Mouse (Mus musculus) bone marrow, adult 2 months (tissue): ENCODE results near the gene Smok3a. TPM values are rescaled to one million over a fixed set of nuclear protein-coding genes. Genes with fewer than 3 reads are reported as not detected.

Experiments
- H3K27ac ChIP-seq: fragments of 200-500 bp; 2 replicates; pipeline ENCODE4 v1.5.1; 2012; ENCODE audit warnings: low read depth, mild to moderate bottlenecking, control low read depth, inconsistent platforms, low read length; ENCODE audit not compliant: control insufficient read depth, poor library complexity, insufficient read depth
- H3K4me1 ChIP-seq: fragments of 200-500 bp; 2 replicates; pipeline ENCODE4 v1.6.1; 2011; ENCODE audit warnings: low read length; ENCODE audit not compliant: control insufficient read depth, insufficient read depth
- H3K4me3 ChIP-seq: fragments of 200-500 bp; replicated peaks from 2 replicates; pipeline ENCODE3; 2011; ENCODE audit warnings: mild to moderate bottlenecking, low read depth, low read length, control low read depth; ENCODE audit not compliant: control insufficient read depth
- CTCF ChIP-seq: fragments of 200-500 bp; IDR thresholded peaks from 2 replicates; pipeline ENCODE4 v1.5.1; 2011; ENCODE audit warnings: low read length, control low read depth; ENCODE audit not compliant: control insufficient read depth, insufficient read depth
- POLR2A ChIP-seq: fragments of 200-500 bp; IDR thresholded peaks from 2 replicates; pipeline ENCODE4 v1.6.1; 2011; ENCODE audit warnings: low read depth, mild to moderate bottlenecking, control low read depth, low read length, borderline replicate concordance; ENCODE audit not compliant: control insufficient read depth
- WGBS: fragments of 180-500 bp; shearing (Covaris S2); methylation state at CpG from one replicate; pipeline ENCODE4 v1.1.7; 2018; 5-methylcytosine and 5-hydroxymethylcytosine counted together
- polyA plus RNA-seq: library from polyadenylated mRNA; stranded (reverse); fragments of >200 nt; gene quantifications from 2 replicates; pipeline ENCODE4 v1.2.4, GENCODE M21; 2011; ENCODE audit warnings: low replicate concordance; ENCODE audit not compliant: missing spikeins, insufficient read depth, insufficient read length

Gene Smok3a
- polyA plus RNA-seq, 1 experiment, result not detected

GRCm38 (mm10) chr5:138081446-138081845, 60.4 kb downstream of the Smok3a start:
- no peaks in the 10 kb centered on the region for H3K4me1 ChIP-seq
- no peak overlapping the region for H3K27ac ChIP-seq
- WGBS, result 87% methylated on average over 9 of the region's 9 CpGs
- no peak overlapping the region for H3K4me3 ChIP-seq
- no peak for TF ChIP-seq CTCF
- no peak for TF ChIP-seq POLR2A

- H3K4me1 ChIP-seq, result no peaks in the 10 kb centered on the region
- no peak overlapping the region for H3K4me3 ChIP-seq
- 65% methylated on average over 2 of the region's 2 CpGs for WGBS
- H3K27ac ChIP-seq, result no peak overlapping the region; the same call in 1 of the 2 replicates
- TF ChIP-seq CTCF, result no peak
- TF ChIP-seq POLR2A, result no peak
Observed at GRCm38 (mm10) chr5:138083318-138083900, 62.3 kb downstream of the Smok3a start.

GRCm38 (mm10) chr5:138083936-138084335, 62.9 kb downstream of the Smok3a start:
- TF ChIP-seq CTCF, result no peak
- H3K4me1 ChIP-seq, result no peaks in the 10 kb centered on the region; the same call in 1 of the 2 replicates
- no peak overlapping the region for H3K4me3 ChIP-seq
- WGBS, result 82% methylated on average over 2 of the region's 2 CpGs
- H3K27ac ChIP-seq, result peak overlapping the region; percentile 51

Other genes with a start within 250 kb of the Smok3a start
- 52.6 and 130 TPM in 2 replicates for gene Ppp1r35, start 242.4 kb upstream of the Smok3a start, polyA plus RNA-seq
- 25.6 and 45.6 TPM in 2 replicates for gene Mepce, start 233.6 kb upstream of the Smok3a start, polyA plus RNA-seq
- 9.5 and 18.7 TPM in 2 replicates for gene Zcwpw1, start 233.5 kb upstream of the Smok3a start, polyA plus RNA-seq
- 27.5 and 45.8 TPM in 2 replicates for gene Pilra, start 185.0 kb upstream of the Smok3a start, polyA plus RNA-seq
- gene Pilrb1, start 163.2 kb upstream of the Smok3a start, polyA plus RNA-seq, result 12.3 and 32.6 TPM in 2 replicates
- gene Pilrb2, start 149.4 kb upstream of the Smok3a start, polyA plus RNA-seq, result 30.9 and 80.6 TPM in 2 replicates
- gene Cyp3a13, start 99.6 kb upstream of the Smok3a start, polyA plus RNA-seq, result not detected in 2 replicates
- gene Gjc3, start 58.2 kb upstream of the Smok3a start, polyA plus RNA-seq, result not detected in 2 replicates
- gene Azgp1, start 39.7 kb upstream of the Smok3a start, polyA plus RNA-seq, result 4.6 and 9.7 TPM in 2 replicates
- gene Smok3b, start 168 bp downstream of the Smok3a start, polyA plus RNA-seq, result not detected in 2 replicates
- not detected in 2 replicates for gene Smok3c, start 31.9 kb downstream of the Smok3a start, polyA plus RNA-seq
- 6.0 and 9.0 TPM in 2 replicates for gene Zkscan1, start 63.8 kb downstream of the Smok3a start, polyA plus RNA-seq
- 4.3 and 6.5 TPM in 2 replicates for gene Zscan21, start 95.6 kb downstream of the Smok3a start, polyA plus RNA-seq
- gene Zfp113, start 134.5 kb downstream of the Smok3a start, polyA plus RNA-seq, result 2.2 and 2.7 TPM in 2 replicates
- 36.0 and 72.4 TPM in 2 replicates for gene Cops6, start 139.8 kb downstream of the Smok3a start, polyA plus RNA-seq
- 24.8 and 37.2 TPM in 2 replicates for gene Ap4m1, start 150.7 kb downstream of the Smok3a start, polyA plus RNA-seq
- 198 and 236 TPM in 2 replicates for gene Mcm7, start 151.2 kb downstream of the Smok3a start, polyA plus RNA-seq
- 13.2 and 31.0 TPM in 2 replicates for gene Taf6, start 166.2 kb downstream of the Smok3a start, polyA plus RNA-seq
- gene Cnpy4, start 166.2 kb downstream of the Smok3a start, polyA plus RNA-seq, result 14.1 and 19.6 TPM in 2 replicates
- gene Mblac1, start 173.1 kb downstream of the Smok3a start, polyA plus RNA-seq, result 0.99 and 2.3 TPM in 2 replicates
- 0.74 TPM in 1 of 2 replicates, not detected in the other for gene Nxpe5, start 204.6 kb downstream of the Smok3a start, polyA plus RNA-seq
- gene Lamtor4, start 234.2 kb downstream of the Smok3a start, polyA plus RNA-seq, result 69.8 and 167 TPM in 2 replicates
- gene BC037034, start 242.8 kb downstream of the Smok3a start, polyA plus RNA-seq, result 54.9 and 151 TPM in 2 replicates